Mouse (Mus musculus) CH12.LX (cell line): Measurements from ENCODE around the gene Napb. TPM values are rescaled to one million over a fixed set of nuclear protein-coding genes. Genes with fewer than 3 reads are reported as not detected.

Source experiments
- DNase-seq: peaks from one replicate; pipeline ENCODE4 v3.0.0-alpha.2; 2013; ENCODE audit errors: extremely low read depth
- H3K27ac ChIP-seq: 2 replicates; pipeline ENCODE4 v1.5.1; 2012; ENCODE audit warnings: low read depth, mild to moderate bottlenecking, control low read depth, moderate library complexity; ENCODE audit not compliant: insufficient read depth
- H3K27me3 ChIP-seq: replicated peaks from 2 replicates; pipeline ENCODE3; 2012; ENCODE audit warnings: inconsistent platforms
- H3K36me3 ChIP-seq, 2 experiments: replicated peaks in 1 of 2; 2 replicates each; pipeline versions ENCODE3 to v1.6.1; 2012; ENCODE audit warnings: inconsistent platforms in 1 of 2, low read length in 1 of 2, mild to moderate bottlenecking in 1 of 2, mixed read lengths in 1 of 2, moderate library complexity in 1 of 2; ENCODE audit not compliant: control insufficient read depth in 1 of 2, insufficient read depth in 1 of 2
- H3K4me1 ChIP-seq, 2 experiments: 2 replicates each; pipeline ENCODE4 v1.6.1; 2012; ENCODE audit warnings: inconsistent platforms in 1 of 2, moderate library complexity in 1 of 2; ENCODE audit not compliant: insufficient read depth in 2 of 2, control insufficient read depth in 1 of 2
- H3K4me2 ChIP-seq: 2 replicates; pipeline ENCODE4 v1.6.1; 2012; ENCODE audit warnings: low read depth, mild to moderate bottlenecking, control low read depth; ENCODE audit not compliant: poor library complexity, insufficient read depth, severe bottlenecking
- H3K4me3 ChIP-seq, 3 experiments: fragments of 150-350 bp in 1 of 3; sonication (generic) in 1 of 3; replicated peaks in 1 of 3; 2 replicates each; pipeline versions ENCODE3 to v1.5.1; 2011 to 2012; ENCODE audit warnings: low read depth in 2 of 3, low read length in 2 of 3, mild to moderate bottlenecking in 2 of 3, moderate library complexity in 2 of 3, control low read depth in 1 of 3, improper control_type of control experiment in 1 of 3, inconsistent platforms in 1 of 3, mixed read lengths in 1 of 3; ENCODE audit not compliant: poor library complexity in 1 of 3
- H3K79me2 ChIP-seq: replicated peaks from 2 replicates; pipeline ENCODE4 v1.6.1; 2012; ENCODE audit warnings: mild to moderate bottlenecking, moderate library complexity; ENCODE audit not compliant: control insufficient read depth, poor library complexity, insufficient read depth, severe bottlenecking; ENCODE audit errors: extremely low read depth
- H3K9ac ChIP-seq: 2 replicates; pipeline ENCODE4 v1.6.1; 2012; ENCODE audit warnings: low read depth, mild to moderate bottlenecking, control low read depth, moderate library complexity; ENCODE audit not compliant: insufficient read depth
- H3K9me3 ChIP-seq: replicated peaks from 2 replicates; pipeline ENCODE3; 2012; ENCODE audit warnings: low read length, inconsistent platforms, mixed read lengths
- BHLHE40 ChIP-seq: IDR thresholded peaks from 2 replicates; pipeline ENCODE4 v1.6.1; 2011; ENCODE audit warnings: mild to moderate bottlenecking, low read depth, low read length, improper control_type of control experiment
- CHD1 ChIP-seq: IDR thresholded peaks from 2 replicates; pipeline ENCODE4 v1.6.1; 2012; ENCODE audit warnings: low read depth, low read length, improper control_type of control experiment, inconsistent platforms
- CHD2 ChIP-seq: IDR thresholded peaks from 2 replicates; pipeline ENCODE4 v1.6.1; 2011; ENCODE audit warnings: low read length, improper control_type of control experiment
- CTCF ChIP-seq, 2 experiments: IDR thresholded peaks in 1 of 2; conservative IDR thresholded peaks in 1 of 2; 2 replicates each; pipeline ENCODE4 v1.5.1; 2011 to 2012; ENCODE audit warnings: low read depth in 2 of 2, low read length in 2 of 2, improper control_type of control experiment in 1 of 2, inconsistent platforms in 1 of 2, mild to moderate bottlenecking in 1 of 2, moderate library complexity in 1 of 2
- E2F4 ChIP-seq: IDR thresholded peaks from 2 replicates; pipeline ENCODE4 v1.6.1; 2011; ENCODE audit warnings: low read depth, low read length, improper control_type of control experiment; ENCODE audit not compliant: insufficient replicate concordance
- ELF1 ChIP-seq: IDR thresholded peaks from 2 replicates; pipeline ENCODE4 v1.6.1; 2014; ENCODE audit warnings: low read depth, mild to moderate bottlenecking, inconsistent platforms, low read length, improper control_type of control experiment
- EP300 ChIP-seq: IDR thresholded peaks from 2 replicates; pipeline ENCODE4 v1.6.1; 2011; ENCODE audit warnings: low read length, improper control_type of control experiment
- ETS1 ChIP-seq: conservative IDR thresholded peaks from 2 replicates; pipeline ENCODE4 v1.6.1; 2012; ENCODE audit warnings: low read depth, mild to moderate bottlenecking, inconsistent platforms, low read length, improper control_type of control experiment, moderate library complexity
- GABPA ChIP-seq: IDR thresholded peaks from 2 replicates; pipeline ENCODE4 v1.6.1; 2012; ENCODE audit warnings: low read depth, low read length, improper control_type of control experiment, inconsistent platforms; ENCODE audit not compliant: insufficient replicate concordance
- HCFC1 ChIP-seq: IDR thresholded peaks from 2 replicates; pipeline ENCODE4 v1.6.1; 2012; ENCODE audit warnings: low read depth, mild to moderate bottlenecking, inconsistent platforms, low read length, improper control_type of control experiment
- IRF4 ChIP-seq: IDR thresholded peaks from 2 replicates; pipeline ENCODE4 v1.6.1; 2014; ENCODE audit warnings: low read depth, mild to moderate bottlenecking, inconsistent platforms, low read length, improper control_type of control experiment
- JUN ChIP-seq: IDR thresholded peaks from 2 replicates; pipeline ENCODE4 v1.6.1; 2011; ENCODE audit warnings: low read depth, mild to moderate bottlenecking, low read length, improper control_type of control experiment, moderate library complexity; ENCODE audit not compliant: insufficient read depth
- JUND ChIP-seq: conservative IDR thresholded peaks from 2 replicates; pipeline ENCODE4 v1.6.1; 2011; ENCODE audit warnings: low read depth, low read length, improper control_type of control experiment
- MAZ ChIP-seq: IDR thresholded peaks from 2 replicates; pipeline ENCODE4 v1.6.1; 2012; ENCODE audit warnings: low read depth, mild to moderate bottlenecking, inconsistent platforms, low read length, improper control_type of control experiment, moderate library complexity
- MEF2A ChIP-seq: IDR thresholded peaks from 2 replicates; pipeline ENCODE4 v1.6.1; 2014; ENCODE audit warnings: low read depth, mild to moderate bottlenecking, inconsistent platforms, low read length, improper control_type of control experiment, borderline replicate concordance
- MXI1 ChIP-seq: IDR thresholded peaks from 2 replicates; pipeline ENCODE4 v1.6.1; 2011; ENCODE audit warnings: mild to moderate bottlenecking, low read depth, low read length, improper control_type of control experiment
- MYC ChIP-seq: IDR thresholded peaks from 2 replicates; pipeline ENCODE4 v1.6.1; 2011; ENCODE audit warnings: low read depth, mild to moderate bottlenecking, improper control_type of control experiment, low read length
- NELFE ChIP-seq: IDR thresholded peaks from 2 replicates; pipeline ENCODE4 v1.6.1; 2011; ENCODE audit warnings: low read depth, low read length, improper control_type of control experiment
- NRF1 ChIP-seq: IDR thresholded peaks from 2 replicates; pipeline ENCODE4 v1.6.1; 2014; ENCODE audit warnings: low read depth, mild to moderate bottlenecking, inconsistent platforms, low read length, improper control_type of control experiment, moderate library complexity
- PAX5 ChIP-seq: IDR thresholded peaks from 2 replicates; pipeline ENCODE4 v1.6.1; 2012; ENCODE audit warnings: low read length, inconsistent platforms, mixed read lengths
- POLR2A ChIP-seq: IDR thresholded peaks from 2 replicates; pipeline ENCODE4 v1.6.1; 2011; ENCODE audit warnings: low read depth, mild to moderate bottlenecking, improper control_type of control experiment, low read length
- POLR2AphosphoS2 ChIP-seq: IDR thresholded peaks from 2 replicates; pipeline ENCODE4 v1.6.1; 2011; ENCODE audit warnings: low read depth, low read length, improper control_type of control experiment
- RCOR1 ChIP-seq: conservative IDR thresholded peaks from 2 replicates; pipeline ENCODE4 v1.6.1; 2012; ENCODE audit warnings: low read depth, mild to moderate bottlenecking, inconsistent platforms, low read length, improper control_type of control experiment
- SIN3A ChIP-seq: IDR thresholded peaks from 2 replicates; pipeline ENCODE4 v1.6.1; 2012; ENCODE audit warnings: low read length, improper control_type of control experiment, inconsistent platforms
- SMC3 ChIP-seq: IDR thresholded peaks from 2 replicates; pipeline ENCODE4 v1.6.1; 2011; ENCODE audit warnings: low read depth, low read length, improper control_type of control experiment
- TBP ChIP-seq: conservative IDR thresholded peaks from 2 replicates; pipeline ENCODE4 v1.6.1; 2011; ENCODE audit warnings: low read depth, low read length, improper control_type of control experiment
- UBTF ChIP-seq: IDR thresholded peaks from 2 replicates; pipeline ENCODE4 v1.6.1; 2012; ENCODE audit warnings: low read depth, mild to moderate bottlenecking, inconsistent platforms, low read length, improper control_type of control experiment, moderate library complexity
- USF1 ChIP-seq: IDR thresholded peaks from 2 replicates; pipeline ENCODE4 v1.6.1; 2014; ENCODE audit warnings: low read depth, mild to moderate bottlenecking, inconsistent platforms, low read length, improper control_type of control experiment
- USF2 ChIP-seq: conservative IDR thresholded peaks from 2 replicates; pipeline ENCODE4 v1.6.1; 2011; ENCODE audit warnings: low read depth, low read length, improper control_type of control experiment
- ZC3H11A ChIP-seq: IDR thresholded peaks from 2 replicates; pipeline ENCODE4 v1.6.1; 2012; ENCODE audit warnings: low read depth, mild to moderate bottlenecking, inconsistent platforms, low read length, improper control_type of control experiment
- ZKSCAN1 ChIP-seq: IDR thresholded peaks from 2 replicates; pipeline ENCODE4 v1.6.1; 2012; ENCODE audit warnings: low read depth, inconsistent platforms, low read length, improper control_type of control experiment, borderline replicate concordance
- ZMIZ1 ChIP-seq: IDR thresholded peaks from 2 replicates; pipeline ENCODE4 v1.6.1; 2012; ENCODE audit warnings: low read depth, mild to moderate bottlenecking, inconsistent platforms, low read length, improper control_type of control experiment
- dilution Hi-C: fragments of 300-500 bp; cut with MboI; formaldehyde crosslinking; loops from 2 replicates; pipeline ENCODE4 v1.14.3; 2020; ENCODE audit warnings: low sequenced_read_pairs; ENCODE audit not compliant: extremely low pct_unique_long_range_greater_than_20kb, extremely low pct_ligation_motif_present
- in situ Hi-C: fragments of 300-500 bp; cut with MboI; formaldehyde crosslinking; loops from 3 replicates; pipeline ENCODE4 v1.14.3; 2019; ENCODE audit warnings: low sequenced_read_pairs, low pct_ligation_motif_present, low pct_unique_long_range_greater_than_20kb, mixed read lengths
- polyA plus RNA-seq: library from polyadenylated mRNA; unstranded; fragments of >175 nt; gene quantifications from 2 replicates; pipeline ENCODE4 v1.2.1, GENCODE M21; 2012; ENCODE audit warnings: low read depth; ENCODE audit not compliant: insufficient read length
- total RNA-seq, 2 experiments: library from RNA; depleted of rRNA; stranded (reverse); fragments of 300-350 nt in 1 of 2; fragments of >200 nt in 1 of 2; gene quantifications; 2 replicates each; pipeline ENCODE4 v1.2.3; 2012 to 2014

Napb gene
- total and polyA plus RNA-seq, 3 experiments, result 0.98 to 2.6 (median 1.6) TPM

DNA sequence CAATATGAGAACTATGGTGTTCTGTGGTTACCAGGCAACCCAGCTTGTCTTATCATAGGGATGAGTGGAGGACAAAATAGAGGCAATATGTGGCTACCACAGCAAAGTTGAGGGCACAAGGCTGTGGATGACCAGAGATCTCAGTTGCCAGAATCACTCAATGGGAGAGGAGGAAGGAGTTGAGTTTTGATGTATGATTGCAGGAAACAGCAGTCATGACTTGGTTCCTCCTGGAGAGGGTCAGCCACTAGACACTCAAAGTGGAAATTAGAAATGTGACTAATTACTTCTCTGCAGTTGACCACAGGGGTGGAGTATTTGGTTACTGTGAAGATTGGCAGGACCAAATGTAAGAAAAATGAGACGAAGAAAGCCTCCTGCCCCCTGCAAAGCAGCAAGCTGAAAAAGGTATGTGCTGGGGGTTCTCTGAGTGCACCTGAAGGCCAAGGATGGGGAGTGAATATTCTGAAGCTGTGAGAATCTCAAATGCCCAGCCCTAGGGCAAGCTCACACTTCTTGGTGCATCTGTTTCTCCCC is 22.1 kb upstream of the Napb start:
- no peak for DNase-seq
- in situ Hi-C loops, result no loop called here
- no peak overlapping the region for H3K4me2 ChIP-seq

DNA sequence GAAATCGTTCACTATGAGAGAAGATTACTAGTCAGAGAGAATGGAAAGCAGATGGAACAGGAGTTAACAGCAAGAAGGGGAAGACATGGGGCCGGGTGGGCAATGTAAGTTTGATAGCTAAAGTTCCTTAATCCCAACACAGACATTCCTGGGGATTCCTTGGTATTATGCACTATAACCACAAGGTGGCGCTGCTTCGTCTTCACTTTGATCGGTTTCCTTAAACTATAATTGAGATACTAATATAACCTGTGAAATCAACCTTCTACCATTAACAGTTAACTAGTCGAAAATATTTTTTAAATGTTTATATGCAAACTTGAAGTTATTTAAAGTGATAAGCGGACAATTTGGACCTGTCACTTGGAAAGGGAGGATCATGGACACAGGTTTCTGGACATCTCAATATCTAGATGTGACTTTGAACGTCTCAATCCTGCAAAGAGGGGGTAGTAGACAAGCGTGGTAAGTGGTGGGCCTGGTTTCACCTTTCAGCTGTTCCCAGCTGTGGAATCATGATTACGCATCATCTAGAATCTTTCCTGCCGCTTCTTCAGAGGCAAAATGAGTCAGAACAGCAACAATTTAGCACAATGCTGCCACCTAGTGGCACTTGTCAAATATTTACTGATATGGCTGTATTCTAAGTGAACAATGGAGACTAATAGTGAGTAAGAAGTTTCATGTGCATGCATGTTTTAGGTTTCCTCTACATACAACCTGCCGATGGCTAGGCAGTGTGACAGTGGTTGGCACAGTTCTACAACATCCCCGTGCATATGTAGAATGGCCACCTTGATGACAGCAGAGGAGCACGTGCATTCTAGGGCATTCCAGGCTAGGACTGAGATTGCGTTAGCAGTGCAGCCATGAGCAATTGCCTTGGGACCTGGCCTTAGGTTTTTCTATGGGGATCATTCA is 19.9 kb upstream of the Napb start:
- no peaks in the 10 kb centered on the region for H3K9me3 ChIP-seq
- peak overlapping the region; percentile 45 to 47 (median 46) for H3K4me3 ChIP-seq
- in situ Hi-C loops, result no loop called here
- no peak overlapping the region for H3K27ac ChIP-seq
- H3K27me3 ChIP-seq, result peaks cover 13% of the 10 kb centered on the region
- dilution Hi-C loops, result no loop called here
- DNase-seq, result peak; percentile 94
- H3K36me3 ChIP-seq, result no peaks in the 10 kb centered on the region
- no peak overlapping the region for H3K9ac ChIP-seq
- H3K4me2 ChIP-seq, result peak overlapping the region; percentile 96
- peaks cover 2 to 3% of the 10 kb centered on the region in 2 experiments; a peak in 2 of 4 replicates for H3K4me1 ChIP-seq
- no peaks in the 10 kb centered on the region for H3K79me2 ChIP-seq
- TF ChIP-seq MEF2A (no peak), ELF1 (no peak), GABPA (no peak), SIN3A (no peak), USF1 (no peak), EP300 (no peak), BHLHE40 (peak; percentile 5; the same call in 1 of the 2 replicates), MYC (no peak), NRF1 (no peak), CHD2 (no peak), IRF4 (no peak; the same call in 1 of the 2 replicates), HCFC1 (no peak), MXI1 (no peak), POLR2AphosphoS2 (no peak), PAX5 (no peak), E2F4 (no peak), ZKSCAN1 (no peak), JUND (0 out of 2 replicates have a peak, but pooled peaks have one; percentile 36), CHD1 (no peak), MAZ (no peak), NELFE (no peak), ZC3H11A (no peak), CTCF (conservative IDR thresholded peaks at IDR 0.05 in 1 of 2, IDR thresholded peaks at IDR 0.05 in 1 of 2; ENCODE audit: low read depth in 2 of 2, low read length in 2 of 2) (peak; percentile 41 to 78), ETS1 (no peak), ZMIZ1 (no peak), TBP (no peak), POLR2A (no peak)

More for the DNA sequence above, 22.1 kb upstream of the Napb start:
- no peak overlapping the region for H3K9ac ChIP-seq
- peaks cover 11% of the 10 kb centered on the region for H3K27me3 ChIP-seq
- no peak overlapping the region for H3K27ac ChIP-seq
- TF ChIP-seq CTCF (conservative IDR thresholded peaks at IDR 0.05 in 1 of 2, IDR thresholded peaks at IDR 0.05 in 1 of 2; ENCODE audit: low read depth in 2 of 2, low read length in 2 of 2), result no peak
- TF ChIP-seq ZKSCAN1, result no peak
- no peak for TF ChIP-seq MXI1
- TF ChIP-seq USF2, result no peak
- TF ChIP-seq SIN3A, result no peak
- TF ChIP-seq UBTF, result no peak
- TF ChIP-seq EP300, result no peak
- no peak for TF ChIP-seq JUN
- TF ChIP-seq RCOR1, result no peak
- no peak for TF ChIP-seq SMC3
- H3K36me3 ChIP-seq, result no peaks in the 10 kb centered on the region
- no peaks in the 10 kb centered on the region for H3K9me3 ChIP-seq
- no peaks in the 10 kb centered on the region for H3K79me2 ChIP-seq
- H3K4me3 ChIP-seq, result no peak overlapping the region
- H3K4me1 ChIP-seq, result peaks cover 2 to 3% of the 10 kb centered on the region in 2 experiments; a peak in 2 of 4 replicates
- dilution Hi-C loops, result no loop called here
